Mouse (Mus musculus) intestine, embryonic 16.5 days (tissue): ENCODE results near the gene Zbtb40. TPM values are rescaled to one million over a fixed set of nuclear protein-coding genes. Genes with fewer than 3 reads are reported as not detected.
A peak's percentile ranks its signal among the peaks of the same experiment; 100 is the strongest.

Source experiments
- ATAC-seq: fragments of 200-750 bp; cut with Nextera tagmentation; 2 replicates; pipeline ENCODE4 v1.8.0; 2017; ENCODE audit warnings: moderate TSS enrichment, moderate library complexity
- H3K27ac ChIP-seq: fragments of 300-500 bp; sonication (generic); 2 replicates; pipeline ENCODE4 v1.5.1; 2014; ENCODE audit warnings: mild to moderate bottlenecking, low read length
- H3K27me3 ChIP-seq: fragments of 300-500 bp; sonication (generic); replicated peaks from 2 replicates; pipeline ENCODE4 v1.6.1; 2014; ENCODE audit warnings: low read length, control low read depth, mixed read lengths; ENCODE audit not compliant: control insufficient read depth, insufficient read depth
- H3K36me3 ChIP-seq: fragments of 300-500 bp; sonication (generic); 2 replicates; pipeline ENCODE4 v1.6.1; 2014; ENCODE audit warnings: low read length, control low read depth; ENCODE audit not compliant: control insufficient read depth, insufficient read depth
- H3K4me1 ChIP-seq: fragments of 300-500 bp; sonication (generic); 2 replicates; pipeline ENCODE4 v1.6.1; 2014; ENCODE audit warnings: low read length, control low read depth, mixed read lengths; ENCODE audit not compliant: control insufficient read depth, insufficient read depth
- H3K4me2 ChIP-seq: fragments of 300-500 bp; sonication (generic); 2 replicates; pipeline ENCODE4 v1.6.1; 2014; ENCODE audit warnings: low read depth, low read length, control low read depth
- H3K4me3 ChIP-seq: fragments of 300-500 bp; sonication (generic); 2 replicates; pipeline ENCODE4 v1.5.1; 2014; ENCODE audit warnings: mild to moderate bottlenecking, low read length
- H3K9ac ChIP-seq: fragments of 300-500 bp; sonication (generic); 2 replicates; pipeline ENCODE4 v1.6.1; 2014; ENCODE audit warnings: low read depth, low read length
- H3K9me3 ChIP-seq: fragments of 300-500 bp; sonication (generic); 2 replicates; pipeline ENCODE4 v1.6.1; 2016; ENCODE audit warnings: low read length, control low read depth; ENCODE audit not compliant: control insufficient read depth
- WGBS: fragments of 180-500 bp; shearing (Covaris S2); extraction: QIAGEN DNeasy Blood & Tissue Kit; methylation state at CpG from one replicate; pipeline ENCODE4 v1.1.7; 2014; 5-methylcytosine and 5-hydroxymethylcytosine counted together
- polyA plus RNA-seq: library from polyadenylated mRNA; unstranded; fragments of >200 nt; fragmentation: Nextera tagmentation; extraction: Ambion mirVana; gene quantifications from 2 replicates; pipeline ENCODE4 v1.2.1, GENCODE M21; 2015

The Zbtb40 gene
- polyA plus RNA-seq, 1 experiment from 2014 or later: 3.0 TPM

- Histone ChIP-seq H3K27me3 (no peaks in the 10 kb centered on the region), H3K27ac (no peak overlapping the region), H3K4me1 (peaks cover 19% of the 10 kb centered on the region; the same call in 1 of the 2 replicates), H3K9me3 (no peaks in the 10 kb centered on the region), H3K36me3 (no peaks in the 10 kb centered on the region), H3K4me2 (no peak overlapping the region), H3K9ac (no peak overlapping the region), H3K4me3 (no peak overlapping the region)
- WGBS: 63% methylated on average over 10 of the region's 10 CpGs
- ATAC-seq: peak; percentile 59
These were observed 7.4 kb downstream of the Zbtb40 start for GRCm38 (mm10) chr4:137041161-137041621.

GRCm38 (mm10) chr4:137039441-137039840 lies 9.2 kb downstream of the Zbtb40 start:
- ATAC-seq: no peak
- H3K9ac ChIP-seq: no peak overlapping the region
- H3K4me3 ChIP-seq: no peak overlapping the region
- peaks cover 16% of the 10 kb centered on the region; the same call in 1 of the 2 replicates for H3K4me1 ChIP-seq
- H3K36me3 ChIP-seq: no peaks in the 10 kb centered on the region
- H3K27ac ChIP-seq: no peak overlapping the region
- WGBS: 88% methylated on average over 7 of the region's 7 CpGs
- H3K27me3 ChIP-seq: no peaks in the 10 kb centered on the region
- H3K4me2 ChIP-seq: no peak overlapping the region
- no peaks in the 10 kb centered on the region for H3K9me3 ChIP-seq

GRCm38 (mm10) chr4:137038501-137038900 lies 10.1 kb downstream of the Zbtb40 start:
- Histone ChIP-seq H3K36me3 (no peaks in the 10 kb centered on the region), H3K9me3 (no peaks in the 10 kb centered on the region), H3K4me1 (peaks cover 12% of the 10 kb centered on the region), H3K4me3 (no peak overlapping the region), H3K9ac (no peak overlapping the region), H3K27ac (no peak overlapping the region), H3K27me3 (no peaks in the 10 kb centered on the region), H3K4me2 (no peak overlapping the region)
- ATAC-seq: no peak
- WGBS: 84% methylated on average over 3 of the region's 3 CpGs

GRCm38 (mm10) chr4:137038096-137038495 lies 10.5 kb downstream of the Zbtb40 start:
- WGBS: 69% methylated on average over 8 of the region's 8 CpGs
- no peak overlapping the region for H3K4me3 ChIP-seq
- no peaks in the 10 kb centered on the region for H3K36me3 ChIP-seq
- H3K4me1 ChIP-seq: peaks cover 14% of the 10 kb centered on the region
- H3K27me3 ChIP-seq: no peaks in the 10 kb centered on the region
- H3K9me3 ChIP-seq: no peaks in the 10 kb centered on the region
- H3K4me2 ChIP-seq: no peak overlapping the region
- no peak for ATAC-seq
- H3K27ac ChIP-seq: no peak overlapping the region
- H3K9ac ChIP-seq: no peak overlapping the region

GRCm38 (mm10) chr4:137033115-137033887 lies 15.3 kb downstream of the Zbtb40 start:
- no peak overlapping the region for H3K9ac ChIP-seq
- ATAC-seq: peak; percentile 42
- WGBS: 25% methylated on average over 7 of the region's 7 CpGs
- H3K27me3 ChIP-seq: no peaks in the 10 kb centered on the region
- H3K36me3 ChIP-seq: no peaks in the 10 kb centered on the region
- no peak overlapping the region for H3K4me2 ChIP-seq
- peaks cover 9% of the 10 kb centered on the region for H3K4me1 ChIP-seq
- H3K9me3 ChIP-seq: no peaks in the 10 kb centered on the region
- no peak overlapping the region; the same call in 1 of the 2 replicates for H3K27ac ChIP-seq
- H3K4me3 ChIP-seq: no peak overlapping the region

- Histone ChIP-seq H3K9me3 (no peaks in the 10 kb centered on the region), H3K9ac (no peak overlapping the region), H3K4me3 (no peak overlapping the region), H3K27ac (no peak overlapping the region), H3K36me3 (no peaks in the 10 kb centered on the region), H3K4me1 (peaks cover 9% of the 10 kb centered on the region), H3K27me3 (no peaks in the 10 kb centered on the region), H3K4me2 (no peak overlapping the region)
- no peak for ATAC-seq
- WGBS: 86% methylated on average over 4 of the region's 4 CpGs
These were observed 16.1 kb downstream of the Zbtb40 start for GRCm38 (mm10) chr4:137032456-137032855.

GRCm38 (mm10) chr4:137031319-137031718 lies 17.3 kb downstream of the Zbtb40 start:
- Histone ChIP-seq H3K4me3 (no peak overlapping the region), H3K27me3 (no peaks in the 10 kb centered on the region), H3K4me2 (no peak overlapping the region), H3K9ac (no peak overlapping the region), H3K27ac (no peak overlapping the region), H3K9me3 (no peaks in the 10 kb centered on the region), H3K4me1 (peaks cover 9% of the 10 kb centered on the region), H3K36me3 (no peaks in the 10 kb centered on the region)
- no peak for ATAC-seq
- 80% methylated on average over 7 of the region's 7 CpGs for WGBS

GRCm38 (mm10) chr4:137029348-137029747 lies 19.3 kb downstream of the Zbtb40 start:
- no peak overlapping the region for H3K4me3 ChIP-seq
- no peaks in the 10 kb centered on the region for H3K36me3 ChIP-seq
- H3K27me3 ChIP-seq: no peaks in the 10 kb centered on the region
- H3K27ac ChIP-seq: peak overlapping the region; percentile 35
- H3K4me2 ChIP-seq: no peak overlapping the region
- H3K4me1 ChIP-seq: peaks cover 12% of the 10 kb centered on the region
- 56% methylated on average over 8 of the region's 8 CpGs for WGBS
- no peaks in the 10 kb centered on the region for H3K9me3 ChIP-seq
- peak; percentile 56; the same call in 1 of the 2 replicates for ATAC-seq
- peak overlapping the region; percentile 21; the same call in 1 of the 2 replicates for H3K9ac ChIP-seq

- Histone ChIP-seq H3K4me1 (peaks cover 3% of the 10 kb centered on the region; the same call in 1 of the 2 replicates), H3K27ac (no peak overlapping the region), H3K27me3 (no peaks in the 10 kb centered on the region), H3K36me3 (no peaks in the 10 kb centered on the region), H3K4me2 (no peak overlapping the region), H3K4me3 (no peak overlapping the region), H3K9me3 (no peaks in the 10 kb centered on the region), H3K9ac (no peak overlapping the region)
- no peak for ATAC-seq
- 65% methylated on average over 5 of the region's 5 CpGs for WGBS
These were observed 21.6 kb downstream of the Zbtb40 start for GRCm38 (mm10) chr4:137027051-137027450.
